Mouse (Mus musculus) brain, embryonic 14.5 days (tissue): Measurements from ENCODE around the gene Draxin.

ENCODE experiments used
- CTCF ChIP-seq: fragments of 200-500 bp; IDR thresholded peaks from 2 replicates; pipeline ENCODE4 v1.5.1; 2012; ENCODE audit warnings: inconsistent platforms, mild to moderate bottlenecking, moderate library complexity, borderline replicate concordance; ENCODE audit not compliant: insufficient read depth, insufficient read length; ENCODE audit errors: extremely low read depth
- POLR2A ChIP-seq: fragments of 200-500 bp; IDR thresholded peaks from 2 replicates; pipeline ENCODE4 v1.6.1; 2012; ENCODE audit warnings: mild to moderate bottlenecking, inconsistent platforms, borderline replicate concordance; ENCODE audit not compliant: poor library complexity, insufficient read depth, insufficient read length, severe bottlenecking; ENCODE audit errors: extremely low read depth

- TF ChIP-seq CTCF = no peak
- no peak for TF ChIP-seq POLR2A
Measured at GRCm38 (mm10) chr4:148108565-148109100, 21.9 kb downstream of the Draxin start.
